Mouse (Mus musculus) heart, postnatal 14 days (tissue): ENCODE data around the gene Rho. TPM values are rescaled to one million over a fixed set of nuclear protein-coding genes. Genes with fewer than 3 reads are reported as not detected.

ENCODE experiments used
- DNase-seq, 2 experiments: peaks; one replicate each; pipeline ENCODE4 v3.0.0; 2021 to 2022
- intact Hi-C: fragments of 180-260 bp; cut with DNase I; formaldehyde crosslinking; loops from one replicate; pipeline ENCODE4 v1.15.1; 2025
- total RNA-seq, 2 experiments: library from RNA; stranded (reverse); gene quantifications; 2 replicates each; pipeline ENCODE4 v1.2.3; 2021

Rho gene
- total RNA-seq, 2 experiments from 2014 or later: 0.07 to 0.12 TPM

DNA sequence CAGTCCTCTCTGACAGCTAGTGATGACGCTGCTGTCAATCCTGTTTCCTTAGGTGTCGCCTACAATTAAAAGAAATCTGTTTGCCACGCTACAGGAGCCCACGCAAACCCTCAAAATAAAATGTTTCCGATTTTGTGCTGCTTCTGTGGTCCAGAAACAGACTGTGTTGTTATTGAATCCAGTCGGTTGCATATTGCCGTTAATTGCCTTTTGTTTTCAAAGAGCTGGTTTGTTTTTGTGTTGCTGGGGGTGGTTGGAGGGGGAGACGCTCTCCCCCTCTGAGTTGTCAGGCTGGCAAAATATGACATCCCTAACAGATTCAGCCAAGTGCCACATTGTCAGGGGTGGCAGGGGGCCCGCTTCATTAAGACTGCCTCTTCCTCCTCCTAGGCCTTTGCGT lies 18.1 kb upstream of the Rho start:
- no peak for DNase-seq
- intact Hi-C loops: no loop called here

DNA sequence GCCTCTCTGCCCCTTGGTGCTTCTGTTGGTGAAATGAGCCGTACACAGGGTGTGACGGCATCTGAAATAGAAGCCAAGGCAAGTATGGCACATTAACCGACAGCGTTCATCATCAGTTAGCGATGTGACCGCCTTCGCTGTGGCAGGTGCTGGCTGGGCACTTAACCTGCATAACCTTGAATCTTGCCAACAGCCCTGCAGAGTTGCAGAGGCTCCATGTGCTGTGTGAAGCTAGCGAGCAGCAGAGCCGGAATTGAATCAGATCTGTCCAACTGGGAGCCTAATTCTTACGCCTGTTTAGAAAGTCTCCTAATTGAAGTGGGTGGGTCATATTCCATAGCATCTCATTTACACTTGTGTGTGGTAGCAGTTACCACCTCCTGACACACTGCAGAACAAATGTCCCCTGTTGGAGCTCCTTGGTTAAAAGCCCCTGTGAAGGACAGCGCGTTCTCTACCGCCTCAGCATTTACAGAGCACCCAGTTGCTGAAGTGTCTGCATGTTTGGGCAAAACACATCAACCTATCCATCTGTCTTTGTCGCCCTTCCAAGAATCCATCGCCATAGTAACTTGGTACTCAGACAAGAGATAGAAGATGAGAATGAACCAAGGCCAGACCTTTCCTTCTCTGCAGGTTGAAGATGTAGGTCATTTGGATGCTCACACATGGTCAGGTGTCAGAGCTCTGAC lies 16.9 kb upstream of the Rho start:
- DNase-seq: no peak
- intact Hi-C loops: loop anchor here (2.0 kb wide), 1 partner anchor 46 kb away; no protein-coding TSS in a partner anchor

DNA sequence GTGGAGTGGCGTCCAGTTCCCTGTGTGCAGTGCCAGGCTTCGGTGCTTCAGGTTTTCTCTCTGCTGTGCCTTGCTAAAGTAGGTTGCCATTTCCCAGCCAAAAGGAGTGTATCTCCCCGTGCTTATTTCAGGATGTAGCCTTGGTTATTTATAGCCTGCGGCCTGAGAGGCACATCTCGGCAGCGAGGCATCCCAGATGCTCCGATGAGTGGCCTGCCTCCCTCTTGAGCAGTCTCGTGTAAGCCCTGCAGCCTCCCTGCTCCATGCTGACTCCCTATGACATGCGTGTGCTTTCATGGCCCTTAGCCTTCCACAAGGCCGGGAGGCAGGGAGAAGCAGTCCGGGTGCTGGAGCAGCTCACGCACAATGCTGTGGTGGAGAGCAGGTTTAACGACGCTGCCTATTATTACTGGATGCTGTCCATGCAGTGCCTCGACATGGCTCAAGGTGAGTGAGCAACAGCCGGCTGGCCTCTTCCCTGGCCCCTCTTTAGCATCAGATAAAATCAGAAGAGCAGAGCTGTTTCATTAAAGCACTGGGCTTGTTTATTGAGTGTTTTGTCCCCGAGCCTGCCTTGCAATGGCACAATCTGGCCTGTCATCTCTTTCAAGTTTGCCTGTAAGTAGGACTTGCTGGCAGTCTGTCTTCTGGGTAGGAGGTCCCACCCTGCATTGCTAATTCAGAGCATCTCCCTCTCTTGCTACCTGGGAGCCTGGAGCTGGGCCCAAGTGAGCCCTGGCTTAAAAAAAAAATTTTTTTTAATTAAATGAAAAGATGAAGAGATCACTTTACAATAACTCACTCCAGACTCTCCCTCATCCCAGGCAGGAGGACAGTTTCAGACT lies 15.7 kb upstream of the Rho start:
- intact Hi-C loops: loop anchor here (2.0 kb wide), 1 partner anchor 45 kb away; no protein-coding TSS in a partner anchor
- DNase-seq: no peak

DNA sequence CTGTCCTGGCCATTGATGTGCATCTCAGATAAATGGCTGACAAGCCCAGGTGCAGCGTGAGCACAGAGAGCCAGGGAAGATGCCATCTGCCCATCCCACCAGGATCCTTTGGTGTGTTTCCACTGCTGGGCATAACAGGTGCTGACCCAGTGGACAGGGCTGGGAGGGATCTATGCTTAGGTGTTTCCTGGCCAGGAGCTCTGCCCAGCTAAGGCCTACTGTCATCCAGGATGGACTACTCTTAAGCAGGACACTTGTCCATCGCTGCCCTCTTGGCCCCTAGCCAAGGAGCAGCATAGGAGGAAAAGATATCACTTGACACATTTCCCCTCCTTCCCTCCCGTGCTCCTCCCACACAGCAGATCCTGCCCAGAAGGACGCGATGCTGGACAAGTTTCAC lies 14.9 kb upstream of the Rho start:
- no peak for DNase-seq
- intact Hi-C loops: no loop called here

DNA sequence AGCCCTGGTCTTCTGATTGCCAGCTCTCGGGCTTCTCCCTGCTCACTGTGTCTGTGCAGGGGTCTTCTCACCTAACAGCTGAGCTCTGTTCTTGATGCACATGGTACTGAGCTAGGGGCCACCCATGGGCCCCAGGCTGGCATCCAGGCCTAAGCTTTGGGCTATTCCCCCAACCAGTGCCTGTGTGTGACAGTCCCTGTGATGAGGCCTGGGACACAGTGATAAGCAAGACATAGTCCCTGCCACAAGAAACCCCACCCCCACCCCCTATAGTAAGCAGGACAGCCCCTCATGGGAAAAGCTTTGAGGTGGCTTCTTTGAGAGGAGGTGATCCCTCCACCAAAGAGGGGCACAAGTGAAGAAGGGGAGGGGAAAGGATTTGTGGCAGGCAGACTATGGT lies 12.9 kb upstream of the Rho start:
- no peak for DNase-seq
- intact Hi-C loops: no loop called here

DNA sequence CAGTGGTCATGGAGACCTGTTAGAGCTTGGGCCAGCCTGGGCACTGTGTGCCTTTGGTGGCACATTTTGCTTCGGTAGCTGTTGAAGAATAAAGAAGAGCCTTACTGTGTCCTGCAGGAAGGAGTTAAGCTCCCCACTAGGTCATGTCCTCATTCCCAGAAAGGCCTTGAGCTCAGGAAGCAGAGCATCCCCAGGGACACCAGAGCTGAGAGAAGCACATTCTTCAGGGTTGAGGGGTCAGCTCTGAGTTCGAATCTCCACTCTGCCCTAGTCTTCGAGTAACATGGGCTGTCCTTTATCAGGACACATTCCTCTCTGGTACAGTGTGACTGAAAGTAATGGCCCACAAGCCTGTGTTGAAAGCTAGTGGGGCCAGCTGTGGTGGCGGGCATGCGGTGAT lies 11.7 kb upstream of the Rho start:
- DNase-seq: no peak
- intact Hi-C loops: no loop called here

DNA sequence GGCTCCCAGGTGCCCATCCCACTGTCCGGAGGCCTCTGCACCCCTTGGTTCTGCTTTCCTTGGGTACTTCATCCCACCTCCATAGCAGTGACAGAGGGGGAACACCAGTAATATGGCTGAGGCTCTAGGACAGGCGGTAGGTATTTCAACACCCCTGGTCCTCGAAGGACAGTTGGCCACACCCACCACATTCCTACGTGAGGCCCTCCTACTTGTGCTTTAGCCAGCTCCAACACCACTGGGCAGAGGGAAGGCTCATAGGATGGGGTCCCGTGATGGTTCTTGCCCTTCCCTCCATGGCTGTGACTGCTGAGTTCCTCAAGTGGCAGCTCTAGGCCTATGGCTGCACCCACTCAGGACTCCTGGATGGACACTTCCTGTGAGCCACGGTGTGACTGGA lies 6.7 kb upstream of the Rho start:
- DNase-seq: no peak
- intact Hi-C loops: no loop called here

DNA sequence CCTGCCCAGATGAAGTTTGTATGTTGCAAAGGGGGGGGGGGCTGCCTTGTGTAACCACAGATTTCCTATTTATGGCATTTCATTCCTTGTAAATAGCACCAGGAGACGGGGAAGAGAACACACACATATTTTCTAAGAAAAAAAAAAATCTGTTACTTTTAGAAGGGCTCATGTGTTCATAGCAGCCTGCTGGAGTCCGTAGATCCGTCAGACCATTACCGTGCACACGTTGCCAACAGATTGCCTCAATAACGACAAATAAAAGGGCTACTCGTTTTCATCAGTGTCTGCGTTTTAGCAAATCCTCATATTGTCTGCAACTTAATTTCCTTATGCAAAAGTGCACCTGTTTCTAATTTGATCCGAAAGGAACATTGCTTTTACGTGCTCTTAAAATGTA lies 5.1 kb upstream of the Rho start:
- intact Hi-C loops: no loop called here

DNA sequence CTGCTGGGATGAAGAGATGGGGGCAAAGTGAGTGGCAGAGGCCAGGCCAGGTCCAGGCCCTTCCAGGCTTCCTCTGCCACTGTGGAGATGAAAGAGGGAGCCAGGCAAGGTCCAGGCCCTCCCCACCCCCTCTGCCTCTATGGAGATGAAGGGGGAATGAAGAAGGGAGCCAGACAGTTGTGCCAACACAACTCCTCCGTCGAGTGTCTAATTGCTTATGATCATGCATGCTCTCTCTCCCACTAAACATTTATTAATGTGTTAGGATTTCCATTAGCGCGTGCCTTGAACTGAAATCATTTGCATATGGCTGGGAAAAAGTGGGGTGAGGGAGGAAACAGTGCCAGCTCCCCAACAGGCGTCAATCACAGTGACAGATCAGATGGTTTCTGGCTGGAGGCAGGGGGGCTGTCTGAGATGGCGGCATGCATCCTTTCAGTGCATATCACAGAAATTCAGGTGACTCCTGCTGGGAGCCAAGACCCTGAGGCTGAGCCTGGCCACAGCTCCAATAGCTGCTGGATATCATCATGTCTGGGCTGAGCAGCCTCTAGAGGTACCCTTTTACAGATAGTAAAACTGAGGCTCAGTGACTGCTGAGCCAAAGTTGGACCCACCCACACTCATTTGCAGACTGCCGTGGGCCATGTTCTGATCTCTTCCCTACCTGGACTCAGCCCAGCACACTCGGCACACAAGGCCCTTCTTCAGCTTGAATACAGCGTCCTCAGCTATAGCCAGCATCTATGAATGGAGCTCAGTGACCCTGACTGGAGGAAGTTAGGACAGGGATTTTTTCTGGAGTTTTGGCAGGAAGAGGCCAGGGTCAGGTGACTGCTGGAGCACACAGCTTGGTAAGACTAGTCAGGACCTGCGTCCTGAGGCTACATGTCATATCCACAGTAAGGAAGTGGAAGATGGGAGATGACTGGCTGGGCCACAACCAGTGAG lies 4.0 kb upstream of the Rho start:
- no peak for DNase-seq
- intact Hi-C loops: no loop called here

More for the DNA sequence above, 5.1 kb upstream of the Rho start:
- no peak for DNase-seq

DNA sequence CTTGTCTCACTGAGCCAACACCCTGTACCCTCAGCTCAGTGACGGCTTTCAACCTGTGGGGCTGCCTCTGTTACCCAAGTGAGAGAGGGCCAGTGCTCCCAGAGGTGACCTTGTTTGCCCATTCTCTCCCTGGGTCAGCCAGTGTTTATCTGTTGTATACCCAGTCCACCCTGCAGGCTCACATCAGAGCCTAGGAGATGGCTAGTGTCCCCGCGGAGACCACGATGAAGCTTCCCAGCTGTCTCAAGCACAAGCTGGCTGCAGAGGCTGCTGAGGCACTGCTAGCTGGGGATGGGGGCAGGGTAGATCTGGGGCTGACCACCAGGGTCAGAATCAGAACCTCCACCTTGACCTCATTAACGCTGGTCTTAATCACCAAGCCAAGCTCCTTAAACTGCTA lies 1.5 kb upstream of the Rho start:
- intact Hi-C loops: no loop called here

DNA sequence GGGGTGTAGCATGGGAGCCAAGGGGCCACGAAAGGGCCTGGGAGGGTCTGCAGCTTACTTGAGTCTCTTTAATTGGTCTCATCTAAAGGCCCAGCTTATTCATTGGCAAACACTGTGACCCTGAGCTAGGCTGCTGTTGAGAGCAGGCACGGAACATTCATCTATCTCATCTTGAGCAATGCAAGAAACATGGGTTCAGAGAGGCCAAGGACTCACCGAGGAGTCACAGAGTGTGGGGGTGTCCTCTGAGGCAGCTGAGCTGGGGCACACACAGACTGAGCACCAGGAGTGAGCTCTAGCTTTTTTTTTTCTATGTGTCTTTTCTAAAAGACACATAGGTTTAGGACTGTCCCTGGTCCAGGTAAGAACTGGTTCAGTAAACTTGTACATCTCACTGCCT lies 843 bp downstream of the Rho start:
- DNase-seq: no peak
- intact Hi-C loops: no loop called here

More for the DNA sequence above, 1.5 kb upstream of the Rho start:
- DNase-seq: no peak

DNA sequence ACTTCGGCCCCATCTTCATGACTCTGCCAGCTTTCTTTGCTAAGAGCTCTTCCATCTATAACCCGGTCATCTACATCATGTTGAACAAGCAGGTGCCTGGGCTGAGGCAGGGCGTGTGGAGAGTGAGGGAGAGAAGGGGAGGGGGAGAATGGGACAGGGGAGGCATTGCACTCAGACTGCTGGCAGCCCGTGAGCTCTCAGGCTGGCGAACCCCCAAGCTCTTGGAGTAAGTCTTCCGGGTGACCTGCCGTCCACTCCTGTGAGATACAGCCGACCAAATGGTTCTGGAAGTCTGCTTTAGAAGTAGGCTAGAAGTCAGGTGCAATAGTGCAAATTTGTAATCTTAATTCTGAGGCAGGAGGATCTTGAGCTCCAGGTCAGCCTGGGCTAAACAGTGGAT lies 4.0 kb downstream of the Rho start:
- DNase-seq: no peak
- intact Hi-C loops: no loop called here

DNA sequence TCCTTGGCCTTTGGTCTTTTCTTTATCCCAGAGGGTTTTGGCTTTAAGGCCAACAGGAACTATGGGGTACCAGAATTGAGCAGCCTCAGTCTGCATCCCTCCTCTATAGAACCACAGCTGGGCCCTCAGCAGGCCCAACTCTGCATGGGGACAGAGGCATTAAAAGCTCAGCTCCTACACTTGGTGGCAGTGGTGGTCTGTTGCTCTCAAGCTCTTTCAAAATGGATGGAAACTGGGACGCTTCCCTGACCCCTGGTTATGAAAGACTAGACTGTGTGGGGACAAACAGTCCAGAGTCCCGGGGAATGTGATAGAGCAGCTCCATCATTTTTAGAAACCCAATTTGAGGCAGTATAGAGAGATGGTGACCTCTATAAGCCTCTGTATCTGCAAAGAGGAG lies 6.5 kb downstream of the Rho start:
- intact Hi-C loops: no loop called here
- DNase-seq: no peak

DNA sequence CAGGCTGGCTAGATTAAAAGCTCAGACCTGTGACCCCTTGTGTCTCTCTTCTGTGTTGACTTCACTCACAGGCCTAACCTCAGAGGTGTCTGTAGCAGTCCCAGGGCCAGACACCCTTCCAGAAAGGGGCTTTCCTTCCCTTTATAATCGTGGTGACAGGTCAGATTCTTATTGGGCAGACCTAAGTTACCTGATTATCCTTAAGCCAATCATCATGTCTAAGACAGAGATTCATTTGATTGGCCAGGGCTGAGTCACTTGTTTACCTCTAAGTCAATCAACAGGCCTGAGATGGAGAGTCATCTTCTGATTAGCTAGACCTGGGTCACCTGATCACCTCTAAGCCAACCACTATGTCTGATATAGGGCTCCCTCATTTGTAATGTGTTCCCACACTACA lies 7.2 kb downstream of the Rho start:
- DNase-seq: no peak
- intact Hi-C loops: no loop called here

DNA sequence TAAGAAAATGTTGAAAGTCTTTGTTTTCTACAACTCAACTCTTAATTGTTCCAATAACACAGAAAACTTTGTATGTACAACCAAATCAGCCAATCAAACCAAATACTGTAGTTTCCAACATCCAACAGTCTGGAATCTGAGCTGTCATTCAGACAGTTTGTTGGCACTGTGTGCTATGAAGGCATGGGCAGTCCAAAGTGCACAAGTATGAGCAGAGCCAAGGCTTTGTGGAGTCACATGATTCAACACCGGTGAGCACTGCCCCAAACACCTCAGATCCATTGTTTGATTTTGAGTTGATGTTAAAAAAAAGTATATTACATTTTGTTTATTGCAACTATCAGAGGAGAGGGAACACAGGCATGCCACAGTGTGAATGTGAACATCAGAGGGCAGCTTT lies 9.1 kb downstream of the Rho start:
- intact Hi-C loops: no loop called here
- no peak for DNase-seq

DNA sequence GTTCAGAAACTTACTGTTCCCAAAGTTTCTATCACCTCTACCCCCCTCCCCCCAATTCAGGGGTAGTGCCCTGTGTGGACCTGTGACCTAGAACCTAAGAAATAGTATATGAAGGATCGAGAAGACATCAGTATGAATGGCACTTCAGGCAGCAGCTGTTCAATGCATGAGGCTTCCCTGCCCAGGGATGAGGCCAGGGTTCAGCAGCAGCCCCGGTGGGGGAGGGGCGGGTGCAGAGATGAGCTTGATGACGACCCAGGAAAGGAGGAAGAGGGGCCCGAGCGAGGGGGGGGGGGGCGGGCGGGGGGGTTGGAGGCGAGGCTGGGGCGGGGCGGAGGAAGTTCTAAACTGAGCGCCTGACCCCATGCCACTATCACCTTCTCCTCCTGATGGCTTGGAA lies 9.6 kb downstream of the Rho start:
- no peak for DNase-seq
- intact Hi-C loops: no loop called here

DNA sequence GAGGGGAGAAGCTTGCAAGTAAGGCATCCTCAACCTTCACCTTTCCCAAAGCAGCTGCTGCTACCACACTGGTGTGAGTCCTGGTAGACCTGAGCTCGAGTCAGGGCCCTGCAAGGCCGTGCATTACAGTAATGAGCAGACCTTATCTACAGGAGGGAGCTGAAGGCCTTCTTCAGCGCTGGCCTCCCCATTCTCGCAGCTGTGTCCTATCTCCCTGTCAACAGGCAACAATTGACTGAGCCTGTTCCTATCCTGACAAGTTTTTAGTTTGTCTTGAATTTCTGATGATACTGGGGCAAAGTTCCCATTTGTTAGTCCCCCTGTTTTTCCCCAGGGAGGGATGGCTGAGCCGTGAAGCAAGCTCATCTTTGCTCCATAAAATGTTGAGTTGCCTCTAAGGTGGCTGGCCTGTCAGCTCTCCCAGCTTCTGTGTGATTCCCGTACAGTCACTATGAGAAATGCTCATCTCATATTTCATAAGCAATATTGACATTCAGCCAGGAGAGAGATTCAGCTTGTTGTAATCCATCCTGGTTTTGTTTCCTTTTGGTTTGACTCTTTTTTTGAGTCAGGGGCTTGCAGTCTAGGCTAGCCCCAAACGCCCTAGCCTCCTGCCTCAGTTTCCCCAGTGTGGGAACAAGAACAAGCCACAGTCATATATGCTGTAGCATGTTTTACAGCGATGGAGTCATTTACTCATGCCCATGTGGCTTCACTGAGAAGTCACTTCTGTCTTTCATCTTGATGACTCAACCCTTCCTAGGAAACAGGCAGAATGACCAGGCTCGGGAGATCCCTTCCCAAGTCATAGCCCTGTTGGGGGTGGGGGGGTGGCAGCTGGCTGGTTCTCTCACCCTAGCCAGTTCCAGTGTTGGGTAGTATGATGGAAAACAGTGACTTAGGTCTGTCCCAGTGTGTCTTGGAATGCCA lies 12.2 kb downstream of the Rho start:
- intact Hi-C loops: no loop called here
- DNase-seq: peak in 1 of 2 experiments; percentile 50

DNA sequence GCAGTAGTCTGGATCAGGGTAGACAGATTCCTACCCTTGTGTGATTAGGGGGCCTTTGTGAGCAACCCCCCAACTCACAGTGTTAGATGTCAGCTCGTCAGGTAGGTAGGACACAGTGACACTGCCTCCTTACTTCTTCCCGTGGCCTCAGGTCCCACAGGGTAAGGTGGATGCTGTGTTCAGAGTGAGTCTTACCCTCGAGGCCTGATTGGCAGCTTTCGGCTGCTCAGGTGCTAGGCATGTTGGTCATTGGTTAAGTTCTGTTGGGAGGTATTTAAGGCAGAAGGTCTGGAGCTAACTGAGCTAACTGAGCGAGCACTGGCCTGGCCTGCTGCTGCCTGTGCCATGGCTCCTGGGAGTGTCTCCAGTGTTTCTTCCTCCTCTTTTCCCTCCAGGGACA lies 13.1 kb downstream of the Rho start, which contains the start of gene H1foo:
Gene H1foo (plus strand): TSS at position 301 of the 400 bp plus-strand sequence.
- DNase-seq: no peak
- intact Hi-C loops: no loop called here

DNA sequence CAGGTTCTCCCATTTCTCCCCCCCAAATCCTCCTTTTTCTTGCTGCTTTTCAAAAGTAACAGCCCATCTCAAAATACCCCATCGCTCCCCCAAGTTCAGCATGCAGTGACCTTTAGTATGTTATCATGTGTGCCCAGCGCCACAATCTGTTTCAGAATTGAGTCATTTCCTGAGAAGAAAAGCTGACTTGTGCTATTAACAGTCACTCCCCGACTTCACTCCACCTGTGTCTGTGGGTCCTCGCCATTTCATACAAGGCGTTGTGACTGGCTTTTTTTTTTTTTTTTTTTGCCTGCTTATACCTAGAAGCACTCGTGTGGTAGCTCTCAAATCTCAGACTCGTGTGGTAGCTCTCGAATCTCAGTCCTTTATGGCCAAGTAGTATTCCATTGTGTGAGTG lies 14.1 kb downstream of the Rho start:
- intact Hi-C loops: no loop called here
- DNase-seq: no peak

DNA sequence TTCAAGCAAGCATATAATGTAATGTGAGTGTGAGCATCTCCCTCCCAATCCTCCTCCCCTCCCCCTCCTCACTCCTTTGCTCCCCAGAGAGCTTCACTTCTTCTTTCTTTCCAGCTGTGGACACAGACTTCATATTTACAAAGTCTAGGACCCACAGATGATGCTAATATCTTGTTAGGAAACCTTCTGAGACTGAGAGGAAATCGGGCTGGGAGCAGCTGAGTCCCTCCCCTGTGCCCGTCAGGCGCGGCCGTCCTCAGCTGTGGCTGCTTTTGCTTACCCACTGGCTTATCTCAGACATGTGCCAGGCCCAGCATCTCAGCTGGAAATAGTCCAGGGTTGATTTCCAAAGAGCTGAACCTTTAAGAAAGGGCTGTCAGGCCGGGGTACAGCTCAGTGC lies 14.8 kb downstream of the Rho start:
- no peak for DNase-seq
- intact Hi-C loops: no loop called here
